Mouse (Mus musculus): ENCODE measurements around the gene Gm10392. TPM values are rescaled to one million over a fixed set of nuclear protein-coding genes. Genes with fewer than 3 reads are reported as not detected.

Gene Gm10392
- polyA plus RNA-seq, 1 experiment from 2014 or later: not detected

GRCm38 (mm10) chr11:77500361-77501325 is 18.4 kb downstream of the Gm10392 start:
- Histone ChIP-seq H3K27ac (ENCODE audit: low read length) (no peak overlapping the region), H3K36me3 (ENCODE audit: insufficient read depth, low read length) (peaks cover 54% of the 10 kb centered on the region), H3K27me3 (ENCODE audit: insufficient read depth, low read length) (no peaks in the 10 kb centered on the region), H3K4me1 (ENCODE audit: insufficient read depth, low read length) (peaks cover 34% of the 10 kb centered on the region), H3K9ac (replicated peaks; ENCODE audit: low read length) (no peak overlapping the region), H3K4me2 (replicated peaks; ENCODE audit: low read depth, low read length) (no peak overlapping the region), H3K9me3 (ENCODE audit: low read length) (no peaks in the 10 kb centered on the region), H3K4me3 (ENCODE audit: low read length) (no peak overlapping the region)
- 82% methylated on average over 17 of the region's 17 CpGs for WGBS
- ATAC-seq (ENCODE audit: low FRiP score, low TSS enrichment): no peak

DNA sequence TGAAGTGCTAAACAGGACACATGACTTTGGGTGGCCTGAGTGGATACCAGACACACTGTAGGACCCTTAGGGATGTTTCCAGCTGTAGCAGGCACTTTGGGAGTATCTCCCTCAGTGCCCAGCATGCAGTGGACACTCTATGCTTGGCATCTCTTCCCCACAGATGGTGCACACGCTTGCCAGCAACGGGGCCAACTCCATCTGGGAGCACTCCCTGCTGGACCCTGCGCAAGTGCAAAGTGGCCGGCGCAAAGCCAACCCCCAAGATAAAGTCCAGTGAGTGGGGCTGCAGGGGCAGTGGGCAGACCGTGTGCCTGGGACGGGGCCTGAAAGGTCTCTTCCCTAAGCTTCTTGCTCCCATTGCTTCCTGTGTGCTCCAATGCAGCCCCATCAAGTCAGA is 19.6 kb downstream of the Gm10392 start:
- Histone ChIP-seq H3K36me3 (ENCODE audit: insufficient read depth, low read length) (peaks cover 41% of the 10 kb centered on the region), H3K4me2 (replicated peaks; ENCODE audit: low read depth, low read length) (no peak overlapping the region), H3K9ac (replicated peaks; ENCODE audit: low read length) (no peak overlapping the region), H3K27ac (ENCODE audit: low read length) (no peak overlapping the region), H3K4me3 (ENCODE audit: low read length) (no peak overlapping the region), H3K4me1 (ENCODE audit: insufficient read depth, low read length) (peaks cover 47% of the 10 kb centered on the region), H3K9me3 (ENCODE audit: low read length) (no peaks in the 10 kb centered on the region), H3K27me3 (ENCODE audit: insufficient read depth, low read length) (no peaks in the 10 kb centered on the region)
- WGBS: 87% methylated on average over 7 of the region's 7 CpGs
- ATAC-seq (ENCODE audit: low FRiP score, low TSS enrichment): no peak

DNA sequence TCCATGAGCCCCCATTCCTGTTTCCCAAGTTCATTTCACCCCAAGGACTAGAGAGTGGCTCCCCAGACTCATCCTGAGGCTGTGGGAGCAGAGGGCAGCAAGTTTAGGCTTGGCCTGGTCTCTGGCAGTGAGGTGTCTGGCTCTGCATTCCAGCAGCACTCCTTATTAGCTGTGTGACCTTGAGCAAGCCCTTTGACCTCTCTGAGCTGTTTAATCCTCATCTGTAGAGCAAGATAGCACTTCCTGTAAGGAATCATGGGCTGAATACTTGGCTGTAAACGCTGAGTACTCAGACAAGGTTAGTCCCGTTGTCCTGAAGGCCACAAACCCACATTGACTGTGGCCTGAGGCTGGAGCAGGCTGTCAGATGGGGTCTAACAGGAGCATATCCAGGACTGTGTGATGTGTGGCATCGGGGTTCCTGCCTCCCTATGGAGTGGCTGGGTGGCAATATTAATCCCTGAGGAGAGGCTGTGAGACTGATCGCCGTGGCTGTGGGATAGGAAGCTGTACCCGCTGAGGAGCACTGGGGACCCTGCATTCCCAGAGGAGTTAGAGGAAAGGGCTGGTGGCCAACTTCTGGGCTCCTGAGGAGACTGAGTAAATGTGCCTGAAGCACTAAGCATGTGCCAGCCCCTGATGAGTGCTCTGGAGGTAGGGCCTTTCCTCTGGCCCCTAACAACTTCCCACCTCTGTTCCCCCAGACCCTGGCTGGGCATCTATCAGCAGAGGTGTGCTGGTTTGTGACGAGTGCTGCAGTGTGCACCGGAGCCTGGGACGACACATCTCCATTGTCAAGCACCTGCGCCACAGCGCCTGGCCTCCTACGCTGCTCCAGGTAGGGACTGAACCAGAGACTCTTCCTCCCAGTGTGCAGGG is 20.5 kb downstream of the Gm10392 start:
- H3K36me3 ChIP-seq (ENCODE audit: insufficient read depth, low read length): peaks cover 34% of the 10 kb centered on the region
- H3K4me1 ChIP-seq (ENCODE audit: insufficient read depth, low read length): peaks cover 50% of the 10 kb centered on the region
- 82% methylated on average over 12 of the region's 12 CpGs for WGBS
- H3K9me3 ChIP-seq (ENCODE audit: low read length): no peaks in the 10 kb centered on the region
- peak overlapping the region; percentile 40 for H3K9ac ChIP-seq (replicated peaks; ENCODE audit: low read length)
- H3K27me3 ChIP-seq (ENCODE audit: insufficient read depth, low read length): no peaks in the 10 kb centered on the region
- H3K4me2 ChIP-seq (replicated peaks; ENCODE audit: low read depth, low read length): no peak overlapping the region
- no peak for ATAC-seq (ENCODE audit: low FRiP score, low TSS enrichment)
- H3K27ac ChIP-seq (ENCODE audit: low read length): peak overlapping the region; percentile 92
- no peak overlapping the region for H3K4me3 ChIP-seq (ENCODE audit: low read length)

DNA sequence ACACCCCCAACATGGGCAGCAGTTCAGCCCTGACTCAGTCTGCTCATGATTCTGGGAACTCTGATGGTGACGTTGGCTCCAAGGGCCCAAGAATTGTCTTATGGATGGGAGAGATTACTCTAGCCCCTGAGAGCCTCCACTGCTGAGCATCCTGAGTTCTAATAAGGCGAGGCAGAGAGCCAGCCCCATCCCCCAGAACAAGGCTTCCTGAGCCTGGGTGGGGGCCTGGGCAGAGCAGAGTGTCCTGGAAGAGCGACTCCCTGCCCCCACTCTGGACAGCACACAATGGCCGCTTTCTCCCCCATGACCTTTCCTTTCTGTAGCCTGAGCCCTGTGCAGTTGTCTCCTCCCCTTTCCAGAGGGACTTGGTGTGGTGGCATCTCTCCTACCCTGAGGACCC is 21.1 kb downstream of the Gm10392 start:
- Histone ChIP-seq H3K27ac (ENCODE audit: low read length) (peak overlapping the region; percentile 92), H3K36me3 (ENCODE audit: insufficient read depth, low read length) (peaks cover 28% of the 10 kb centered on the region), H3K4me3 (ENCODE audit: low read length) (no peak overlapping the region), H3K27me3 (ENCODE audit: insufficient read depth, low read length) (no peaks in the 10 kb centered on the region), H3K4me2 (replicated peaks; ENCODE audit: low read depth, low read length) (peak overlapping the region; percentile 21; the same call in 1 of the 2 replicates), H3K9ac (replicated peaks; ENCODE audit: low read length) (peak overlapping the region; percentile 52), H3K4me1 (ENCODE audit: insufficient read depth, low read length) (peaks cover 50% of the 10 kb centered on the region), H3K9me3 (ENCODE audit: low read length) (no peaks in the 10 kb centered on the region)
- WGBS: 55% methylated on average over 4 of the region's 4 CpGs
- no peak for ATAC-seq (ENCODE audit: low FRiP score, low TSS enrichment)

DNA sequence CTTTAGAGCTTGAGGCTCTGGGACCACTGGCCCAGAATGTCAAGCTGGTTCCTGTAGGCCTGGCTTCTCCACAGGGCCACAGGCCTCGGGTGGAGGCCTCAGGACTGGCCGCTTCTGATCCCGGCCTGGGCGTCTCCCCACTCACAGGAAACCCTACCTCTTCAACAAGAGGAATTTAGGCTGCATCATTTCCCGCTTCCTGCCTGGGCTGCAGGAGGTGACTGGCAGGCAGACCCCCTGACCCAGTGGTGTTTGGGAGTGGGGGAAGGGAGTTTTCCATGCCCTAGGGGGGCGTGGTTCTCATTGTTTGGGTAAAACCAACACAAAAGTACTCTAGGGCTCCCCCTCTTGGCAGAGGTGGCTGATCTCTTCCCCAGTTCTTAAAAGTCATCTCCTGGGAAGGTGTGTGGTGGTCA is 21.6 kb downstream of the Gm10392 start:
- peaks cover 54% of the 10 kb centered on the region for H3K4me1 ChIP-seq (ENCODE audit: insufficient read depth, low read length)
- 17% methylated on average over 6 of the region's 6 CpGs for WGBS
- no peak overlapping the region for H3K4me3 ChIP-seq (ENCODE audit: low read length)
- no peaks in the 10 kb centered on the region for H3K9me3 ChIP-seq (ENCODE audit: low read length)
- peak overlapping the region; percentile 92 for H3K27ac ChIP-seq (ENCODE audit: low read length)
- peaks cover 25% of the 10 kb centered on the region for H3K36me3 ChIP-seq (ENCODE audit: insufficient read depth, low read length)
- peak overlapping the region; percentile 21; the same call in 1 of the 2 replicates for H3K4me2 ChIP-seq (replicated peaks; ENCODE audit: low read depth, low read length)
- no peaks in the 10 kb centered on the region for H3K27me3 ChIP-seq (ENCODE audit: insufficient read depth, low read length)
- peak overlapping the region; percentile 52 for H3K9ac ChIP-seq (replicated peaks; ENCODE audit: low read length)
- ATAC-seq (ENCODE audit: low FRiP score, low TSS enrichment): no peak

GRCm38 (mm10) chr11:77495507-77495906 is 23.5 kb downstream of the Gm10392 start:
- Histone ChIP-seq H3K27me3 (ENCODE audit: insufficient read depth, low read length) (no peaks in the 10 kb centered on the region), H3K27ac (ENCODE audit: low read length) (0 out of 2 replicates have a peak overlapping the region, but pooled peaks have one; percentile 32), H3K9ac (replicated peaks; ENCODE audit: low read length) (0 out of 2 replicates have a peak overlapping the region, but pooled peaks have one; percentile 9), H3K4me1 (ENCODE audit: insufficient read depth, low read length) (peaks cover 66% of the 10 kb centered on the region), H3K4me3 (ENCODE audit: low read length) (no peak overlapping the region), H3K36me3 (ENCODE audit: insufficient read depth, low read length) (peaks cover 14% of the 10 kb centered on the region), H3K9me3 (ENCODE audit: low read length) (no peaks in the 10 kb centered on the region), H3K4me2 (replicated peaks; ENCODE audit: low read depth, low read length) (no peak overlapping the region)
- ATAC-seq (ENCODE audit: low FRiP score, low TSS enrichment): no peak

- no peaks in the 10 kb centered on the region for H3K27me3 ChIP-seq (ENCODE audit: insufficient read depth, low read length)
- H3K36me3 ChIP-seq (ENCODE audit: insufficient read depth, low read length): peaks cover 7% of the 10 kb centered on the region
- no peak overlapping the region; the same call in 1 of the 2 replicates for H3K27ac ChIP-seq (ENCODE audit: low read length)
- H3K9ac ChIP-seq (replicated peaks; ENCODE audit: low read length): peak overlapping the region; percentile 96; the same call in 1 of the 2 replicates
- no peak for ATAC-seq (ENCODE audit: low FRiP score, low TSS enrichment)
- no peaks in the 10 kb centered on the region for H3K9me3 ChIP-seq (ENCODE audit: low read length)
- peak overlapping the region; percentile 91 for H3K4me2 ChIP-seq (replicated peaks; ENCODE audit: low read depth, low read length)
- H3K4me1 ChIP-seq (ENCODE audit: insufficient read depth, low read length): peaks cover 72% of the 10 kb centered on the region
- H3K4me3 ChIP-seq (ENCODE audit: low read length): peak overlapping the region; percentile 92
- 56% methylated on average over 6 of the region's 6 CpGs for WGBS
These were observed 24.2 kb downstream of the Gm10392 start for GRCm38 (mm10) chr11:77494782-77495181.

DNA sequence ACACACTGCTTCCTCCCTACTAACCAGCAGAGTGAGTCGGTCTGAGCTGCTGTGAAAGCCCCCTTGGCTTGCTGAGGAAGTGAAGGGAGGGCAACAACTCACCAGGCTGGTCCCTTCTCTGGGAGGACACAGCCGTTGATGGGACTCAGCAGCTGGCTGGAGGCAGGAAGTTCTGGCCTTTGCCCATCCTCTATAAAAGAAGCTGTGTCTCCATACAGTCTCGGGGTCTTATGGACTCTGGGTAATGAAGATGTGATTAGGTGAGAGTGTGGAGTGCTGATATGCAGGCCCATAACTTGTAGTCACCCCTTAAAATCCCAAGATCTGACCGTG is 24.7 kb downstream of the Gm10392 start:
- Histone ChIP-seq H3K9ac (replicated peaks; ENCODE audit: low read length) (peak overlapping the region; percentile 96), H3K4me3 (ENCODE audit: low read length) (peak overlapping the region; percentile 92), H3K9me3 (ENCODE audit: low read length) (no peaks in the 10 kb centered on the region), H3K4me2 (replicated peaks; ENCODE audit: low read depth, low read length) (peak overlapping the region; percentile 91), H3K36me3 (ENCODE audit: insufficient read depth, low read length) (peaks cover 2% of the 10 kb centered on the region), H3K4me1 (ENCODE audit: insufficient read depth, low read length) (peaks cover 72% of the 10 kb centered on the region), H3K27me3 (ENCODE audit: insufficient read depth, low read length) (no peaks in the 10 kb centered on the region), H3K27ac (ENCODE audit: low read length) (peak overlapping the region; percentile 87)
- WGBS: 17% methylated on average over 4 of the region's 4 CpGs
- ATAC-seq (ENCODE audit: low FRiP score, low TSS enrichment): no peak

- WGBS: under 1% methylated on average over 59 of the region's 74 CpGs
- ATAC-seq (ENCODE audit: low FRiP score, low TSS enrichment): no peak
- H3K4me3 ChIP-seq (ENCODE audit: low read length): peak within 1 kb of the TSS; percentile 92
- no peaks in the 10 kb centered on the region for H3K9me3 ChIP-seq (ENCODE audit: low read length)
- H3K36me3 ChIP-seq (ENCODE audit: insufficient read depth, low read length): no peaks in the 10 kb centered on the region
- peak within 1 kb of the TSS; percentile 96 for H3K9ac ChIP-seq (replicated peaks; ENCODE audit: low read length)
- peaks cover 77% of the 10 kb centered on the region for H3K4me1 ChIP-seq (ENCODE audit: insufficient read depth, low read length)
- peak within 1 kb of the TSS; percentile 87 for H3K27ac ChIP-seq (ENCODE audit: low read length)
- no peaks in the 10 kb centered on the region for H3K27me3 ChIP-seq (ENCODE audit: insufficient read depth, low read length)
- peak within 1 kb of the TSS; percentile 91 for H3K4me2 ChIP-seq (replicated peaks; ENCODE audit: low read depth, low read length)
These were observed 25.3 kb downstream of the Gm10392 start, which contains the start of gene Git1 for GRCm38 (mm10) chr11:77493512-77494343. Gene Git1, plus strand, starts transcription at chr11:77493562.

All from kidney, embryonic 16.5 days (tissue).